Mouse (Mus musculus): ENCODE results near the gene Cenpb.

GRCm38 (mm10) chr2:131167984-131168383 is 11.9 kb downstream of the Cenpb start:
- no peak for TF ChIP-seq CTCF (IDR thresholded peaks at IDR 0.05; ENCODE audit: low read depth)
- TF ChIP-seq EP300 (IDR thresholded peaks at IDR 0.05; ENCODE audit: low read depth): no peak
